Mouse (Mus musculus) bone marrow macrophage, adult 2 months (primary cell): ENCODE measurements around the gene Med29.

ENCODE experiments used
- CTCF ChIP-seq: IDR thresholded peaks from 2 replicates; pipeline ENCODE4 v1.5.1; 2012; ENCODE audit warnings: low read depth, mild to moderate bottlenecking, low read length, moderate library complexity
- POLR2A ChIP-seq: IDR thresholded peaks from 2 replicates; pipeline ENCODE4 v1.6.1; 2012; ENCODE audit warnings: mild to moderate bottlenecking, low read depth, low read length, borderline replicate concordance

DNA sequence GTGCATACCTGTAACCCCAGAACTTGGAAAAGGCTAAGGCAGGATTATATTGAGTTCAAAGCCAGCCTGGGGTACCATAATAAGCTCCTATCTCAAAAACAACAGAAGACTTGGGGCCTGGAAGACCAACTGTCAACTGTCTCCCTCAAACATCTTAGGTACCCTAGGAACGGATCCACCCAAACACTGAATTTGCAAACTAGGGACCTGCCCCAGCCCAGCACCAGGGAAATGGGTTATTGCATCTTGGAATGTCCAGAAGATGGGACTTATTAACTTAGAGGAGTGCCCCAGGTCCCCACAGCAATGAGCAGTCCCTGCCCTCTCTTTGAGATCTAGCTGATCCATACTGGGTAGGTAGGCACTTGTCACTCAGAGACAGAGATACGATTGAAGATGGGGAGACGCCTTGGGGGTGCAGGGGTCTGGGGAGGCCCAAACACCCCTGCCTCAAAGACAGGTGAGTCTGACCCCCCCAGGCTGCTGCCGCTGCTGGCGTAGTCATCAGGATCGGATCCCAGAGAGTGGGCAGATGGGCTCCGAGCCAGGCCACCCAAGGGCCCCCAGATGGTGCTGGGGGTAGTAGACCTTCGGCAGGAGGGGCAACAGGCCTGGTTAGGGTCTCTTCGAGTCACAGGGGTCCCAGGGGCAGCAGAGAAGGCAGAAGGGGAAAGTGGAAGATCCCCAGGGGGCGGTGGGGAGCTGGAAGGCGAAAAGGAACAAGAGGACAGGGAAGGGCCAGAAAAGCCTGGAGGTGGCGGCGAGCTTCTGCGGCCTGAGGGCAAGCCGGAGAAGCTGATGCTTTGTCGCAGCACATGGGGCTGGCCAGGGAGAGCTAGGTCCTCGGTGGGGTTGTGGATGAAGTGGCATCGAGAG, 15.1 kb downstream of the Med29 start:
- TF ChIP-seq CTCF (no peak), POLR2A (no peak)
